Mouse (Mus musculus) MEL (cell line): ENCODE results near the gene Tgfb1. TPM values are rescaled to one million over a fixed set of nuclear protein-coding genes. Genes with fewer than 3 reads are reported as not detected.
A peak's percentile ranks its signal among the peaks of the same experiment; 100 is the strongest.

ENCODE experiments used
- DNase-seq: peaks from one replicate; pipeline ENCODE4 v3.0.0; 2011; ENCODE audit warnings: low read depth, low spot score
- H3K27ac ChIP-seq: 2 replicates; pipeline ENCODE4 v1.5.1; 2012; ENCODE audit warnings: low read depth, mild to moderate bottlenecking, control low read depth, low read length, moderate library complexity; ENCODE audit not compliant: control insufficient read depth
- H3K27me3 ChIP-seq, 2 experiments: fragments of 150-350 bp in 1 of 2; sonication (generic) in 1 of 2; 2 replicates each; pipeline ENCODE4 v1.6.1; 2012; ENCODE audit warnings: low read length in 2 of 2, mild to moderate bottlenecking in 2 of 2, improper control_type of control experiment in 1 of 2, moderate library complexity in 1 of 2; ENCODE audit not compliant: insufficient read depth in 2 of 2, control insufficient read depth in 1 of 2
- H3K36me3 ChIP-seq, 2 experiments: 2 replicates each; pipeline ENCODE4 v1.6.1; 2012 to 2014; ENCODE audit warnings: low read length in 2 of 2, improper control_type of control experiment in 1 of 2, inconsistent platforms in 1 of 2, mild to moderate bottlenecking in 1 of 2; ENCODE audit not compliant: insufficient read depth in 2 of 2, control insufficient read depth in 1 of 2
- H3K4me1 ChIP-seq, 2 experiments: fragments of 150-350 bp in 1 of 2; sonication (generic) in 1 of 2; 2 replicates each; pipeline ENCODE4 v1.6.1; 2012; ENCODE audit warnings: low read length in 2 of 2, improper control_type of control experiment in 1 of 2, mild to moderate bottlenecking in 1 of 2; ENCODE audit not compliant: insufficient read depth in 2 of 2, control insufficient read depth in 1 of 2
- H3K4me3 ChIP-seq, 2 experiments: fragments of 150-350 bp in 1 of 2; sonication (generic) in 1 of 2; 2 replicates each; pipeline ENCODE4 v1.5.1; 2012; ENCODE audit warnings: low read depth in 2 of 2, low read length in 2 of 2, mild to moderate bottlenecking in 2 of 2, moderate library complexity in 2 of 2, control low read depth in 1 of 2, improper control_type of control experiment in 1 of 2; ENCODE audit not compliant: control insufficient read depth in 1 of 2, insufficient read depth in 1 of 2
- H3K79me2 ChIP-seq: 2 replicates; pipeline ENCODE4 v1.6.1; 2012; ENCODE audit warnings: mild to moderate bottlenecking, low read length, moderate library complexity; ENCODE audit not compliant: control insufficient read depth, poor library complexity, insufficient read depth
- H3K9ac ChIP-seq: 2 replicates; pipeline ENCODE4 v1.6.1; 2012; ENCODE audit warnings: low read depth, mild to moderate bottlenecking, control low read depth, low read length, moderate library complexity; ENCODE audit not compliant: control insufficient read depth, poor library complexity, severe bottlenecking
- H3K9me3 ChIP-seq: fragments of 150-350 bp; sonication (generic); replicated peaks from 2 replicates; pipeline ENCODE4 v1.6.1; 2012; ENCODE audit warnings: mild to moderate bottlenecking, low read length, improper control_type of control experiment, moderate library complexity; ENCODE audit not compliant: insufficient read depth
- BHLHE40 ChIP-seq: IDR thresholded peaks from 2 replicates; pipeline ENCODE4 v1.6.1; 2012; ENCODE audit warnings: low read depth, mild to moderate bottlenecking, inconsistent platforms, low read length, improper control_type of control experiment, borderline replicate concordance
- CHD1 ChIP-seq: IDR thresholded peaks from 2 replicates; pipeline ENCODE4 v1.6.1; 2012; ENCODE audit warnings: low read depth, mild to moderate bottlenecking, inconsistent platforms, low read length, improper control_type of control experiment
- CHD2 ChIP-seq: IDR thresholded peaks from 2 replicates; pipeline ENCODE4 v1.6.1; 2011; ENCODE audit warnings: low read length, improper control_type of control experiment
- CTCF ChIP-seq, 3 experiments: IDR thresholded peaks in 2 of 3; conservative IDR thresholded peaks in 1 of 3; 2 replicates each; pipeline ENCODE4 v1.5.1; 2011 to 2012; ENCODE audit warnings: low read length in 3 of 3, low read depth in 2 of 3, mild to moderate bottlenecking in 2 of 3, improper control_type of control experiment in 1 of 3, inconsistent platforms in 1 of 3, mixed read lengths in 1 of 3, moderate library complexity in 1 of 3; ENCODE audit not compliant: control insufficient read depth in 1 of 3, insufficient read depth in 1 of 3, poor library complexity in 1 of 3, severe bottlenecking in 1 of 3
- E2F4 ChIP-seq: IDR thresholded peaks from 2 replicates; pipeline ENCODE4 v1.6.1; 2011; ENCODE audit warnings: low read depth, low read length, improper control_type of control experiment, borderline replicate concordance
- ELF1 ChIP-seq: IDR thresholded peaks from 2 replicates; pipeline ENCODE4 v1.6.1; 2014; ENCODE audit warnings: low read depth, mild to moderate bottlenecking, inconsistent platforms, low read length, improper control_type of control experiment, moderate library complexity
- EP300 ChIP-seq, 2 experiments: IDR thresholded peaks; 2 replicates each; pipeline ENCODE4 v1.6.1; 2011; ENCODE audit warnings: improper control_type of control experiment in 2 of 2, low read length in 2 of 2, low read depth in 1 of 2, mild to moderate bottlenecking in 1 of 2
- ETS1 ChIP-seq: IDR thresholded peaks from 2 replicates; pipeline ENCODE4 v1.6.1; 2012; ENCODE audit warnings: low read depth, mild to moderate bottlenecking, inconsistent platforms, low read length, improper control_type of control experiment, moderate library complexity
- GABPA ChIP-seq: IDR thresholded peaks from 2 replicates; pipeline ENCODE4 v1.6.1; 2012; ENCODE audit warnings: low read depth, mild to moderate bottlenecking, inconsistent platforms, low read length, improper control_type of control experiment, moderate library complexity
- GATA1 ChIP-seq: IDR thresholded peaks from 2 replicates; pipeline ENCODE4 v1.6.1; 2011; ENCODE audit warnings: low read depth, low read length, improper control_type of control experiment
- HCFC1 ChIP-seq: IDR thresholded peaks from 2 replicates; pipeline ENCODE4 v1.6.1; 2012; ENCODE audit warnings: low read depth, mild to moderate bottlenecking, inconsistent platforms, low read length, improper control_type of control experiment, moderate library complexity
- JUND ChIP-seq: IDR thresholded peaks from 2 replicates; pipeline ENCODE4 v1.6.1; 2011; ENCODE audit warnings: low read depth, mild to moderate bottlenecking, improper control_type of control experiment, low read length
- KAT2A ChIP-seq: conservative IDR thresholded peaks from 2 replicates; pipeline ENCODE4 v1.6.1; 2012; ENCODE audit warnings: low read depth, low read length, improper control_type of control experiment, inconsistent platforms
- MAX ChIP-seq: IDR thresholded peaks from 2 replicates; pipeline ENCODE4 v1.6.1; 2011; ENCODE audit warnings: low read length, improper control_type of control experiment
- MAZ ChIP-seq: IDR thresholded peaks from 2 replicates; pipeline ENCODE4 v1.6.1; 2012; ENCODE audit warnings: low read depth, mild to moderate bottlenecking, inconsistent platforms, low read length, improper control_type of control experiment
- MEF2A ChIP-seq: IDR thresholded peaks from 2 replicates; pipeline ENCODE4 v1.6.1; 2014; ENCODE audit warnings: low read depth, mild to moderate bottlenecking, inconsistent platforms, low read length, improper control_type of control experiment; ENCODE audit not compliant: poor library complexity, insufficient replicate concordance, severe bottlenecking; ENCODE audit errors: extremely low read depth
- MXI1 ChIP-seq: IDR thresholded peaks from 2 replicates; pipeline ENCODE4 v1.6.1; 2011; ENCODE audit warnings: mild to moderate bottlenecking, low read depth, low read length, improper control_type of control experiment
- MYC ChIP-seq: IDR thresholded peaks from 2 replicates; pipeline ENCODE4 v1.6.1; 2011; ENCODE audit warnings: low read depth, mild to moderate bottlenecking, low read length, improper control_type of control experiment, moderate library complexity
- NELFE ChIP-seq: IDR thresholded peaks from 2 replicates; pipeline ENCODE4 v1.6.1; 2011; ENCODE audit warnings: low read depth, low read length, improper control_type of control experiment
- POLR2A ChIP-seq, 2 experiments: IDR thresholded peaks; 2 replicates each; pipeline ENCODE4 v1.6.1; 2011 to 2012; ENCODE audit warnings: low read length in 2 of 2, mild to moderate bottlenecking in 2 of 2, control low read depth in 1 of 2, improper control_type of control experiment in 1 of 2, low read depth in 1 of 2, moderate library complexity in 1 of 2; ENCODE audit not compliant: control insufficient read depth in 1 of 2, insufficient read depth in 1 of 2, poor library complexity in 1 of 2
- POLR2AphosphoS2 ChIP-seq: IDR thresholded peaks from 2 replicates; pipeline ENCODE4 v1.6.1; 2011; ENCODE audit warnings: low read length, improper control_type of control experiment
- POLR2AphosphoS5 ChIP-seq: IDR thresholded peaks from 2 replicates; pipeline ENCODE4 v1.6.1; 2012; ENCODE audit warnings: low read depth, borderline replicate concordance, mild to moderate bottlenecking, inconsistent platforms, low read length, moderate library complexity, mixed read lengths
- RAD21 ChIP-seq: IDR thresholded peaks from 2 replicates; pipeline ENCODE4 v1.6.1; 2011; ENCODE audit warnings: mild to moderate bottlenecking, low read depth, low read length, improper control_type of control experiment
- RCOR1 ChIP-seq: IDR thresholded peaks from 2 replicates; pipeline ENCODE4 v1.6.1; 2012; ENCODE audit warnings: low read depth, mild to moderate bottlenecking, inconsistent platforms, low read length, improper control_type of control experiment
- SIN3A ChIP-seq: IDR thresholded peaks from 2 replicates; pipeline ENCODE4 v1.6.1; 2012; ENCODE audit warnings: low read length, improper control_type of control experiment, inconsistent platforms
- SMC3 ChIP-seq: IDR thresholded peaks from 2 replicates; pipeline ENCODE4 v1.6.1; 2011; ENCODE audit warnings: low read depth, low read length, improper control_type of control experiment
- TAL1 ChIP-seq: IDR thresholded peaks from 2 replicates; pipeline ENCODE4 v1.6.1; 2012; ENCODE audit warnings: mild to moderate bottlenecking, inconsistent platforms, low read length, moderate library complexity, mixed read lengths
- USF1 ChIP-seq: IDR thresholded peaks from 2 replicates; pipeline ENCODE4 v1.6.1; 2014; ENCODE audit warnings: low read depth, mild to moderate bottlenecking, inconsistent platforms, low read length, improper control_type of control experiment, moderate library complexity
- ZC3H11A ChIP-seq: IDR thresholded peaks from 2 replicates; pipeline ENCODE4 v1.6.1; 2012; ENCODE audit warnings: low read depth, mild to moderate bottlenecking, inconsistent platforms, low read length, improper control_type of control experiment
- ZKSCAN1 ChIP-seq: IDR thresholded peaks from 2 replicates; pipeline ENCODE4 v1.6.1; 2012; ENCODE audit warnings: low read depth, mild to moderate bottlenecking, inconsistent platforms, low read length, improper control_type of control experiment, moderate library complexity
- ZMIZ1 ChIP-seq: IDR thresholded peaks from 2 replicates; pipeline ENCODE4 v1.6.1; 2012; ENCODE audit warnings: low read depth, mild to moderate bottlenecking, inconsistent platforms, low read length, improper control_type of control experiment, moderate library complexity
- polyA plus RNA-seq, 2 experiments: library from polyadenylated mRNA; stranded (reverse) in 1 of 2; unstranded in 1 of 2; fragments of >175 nt in 1 of 2; fragments of >200 nt in 1 of 2; gene quantifications; 2 replicates each; pipeline versions ENCODE4 v1.2.1 to v1.2.4; 2012; ENCODE audit warnings: low replicate concordance in 2 of 2, low read depth in 1 of 2; ENCODE audit not compliant: insufficient read length in 2 of 2, insufficient read depth in 1 of 2, missing spikeins in 1 of 2
- total RNA-seq: library from RNA; depleted of rRNA; stranded (reverse); fragments of 300-350 nt; gene quantifications from 2 replicates; pipeline ENCODE4 v1.2.3, GENCODE M21; 2012

Tgfb1 gene
- total and polyA plus RNA-seq, 3 experiments = 108 to 489 (median 164) TPM

DNA sequence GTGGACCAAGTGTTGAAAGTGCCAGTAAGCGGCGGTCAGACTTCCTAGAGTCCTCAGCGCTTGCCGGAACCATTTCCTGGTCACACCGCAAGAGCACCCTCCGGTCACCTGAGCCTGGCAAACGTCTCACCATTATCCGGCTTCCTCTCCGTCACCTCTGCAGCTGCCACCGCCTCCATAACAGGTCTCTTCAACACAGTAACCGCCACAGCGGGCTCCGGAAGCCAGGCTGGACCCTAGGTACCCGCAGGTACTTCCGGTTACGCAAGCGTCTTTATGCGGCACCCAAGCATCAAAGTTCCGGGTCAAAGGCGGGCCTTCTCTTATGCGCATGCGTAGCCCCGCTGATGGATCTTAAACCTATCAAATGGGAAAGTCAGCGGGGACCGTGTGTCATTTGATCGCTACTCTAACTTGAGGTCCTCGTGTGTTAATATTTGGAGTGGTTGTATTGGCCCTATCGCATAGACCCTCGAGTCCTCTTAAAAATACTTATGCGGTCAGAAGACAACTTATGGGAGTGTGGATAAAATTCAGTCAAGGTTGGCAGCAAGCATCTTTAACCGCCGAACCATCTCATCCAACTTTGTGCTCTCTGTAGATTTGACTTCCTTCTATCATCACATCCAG is 32.1 kb downstream of the Tgfb1 start, which contains the start of gene Ccdc97 (continued):
- peak; percentile 76 for TF ChIP-seq NELFE
- peak; percentile 92 for TF ChIP-seq HCFC1
- peak; percentile 94 for TF ChIP-seq ELF1
- no peak for TF ChIP-seq GATA1
- peak; percentile 70 for TF ChIP-seq KAT2A
- peak; percentile 67 for TF ChIP-seq ZKSCAN1
- TF ChIP-seq CTCF (IDR thresholded peaks at IDR 0.05 in 2 of 3, conservative IDR thresholded peaks at IDR 0.05 in 1 of 3; ENCODE audit: control insufficient read depth in 1 of 3, insufficient read depth in 1 of 3, low read depth in 2 of 3, low read length in 3 of 3, poor library complexity in 1 of 3, severe bottlenecking in 1 of 3) = no peak
- peak; percentile 87; the same call in 1 of the 2 replicates for TF ChIP-seq CHD1
- no peak; the same call in 1 of the 2 replicates for TF ChIP-seq SMC3
- peak; percentile 94 for TF ChIP-seq ZMIZ1
- TF ChIP-seq RCOR1 = 0 out of 2 replicates have a peak, but pooled peaks have one; percentile 44
- TF ChIP-seq MEF2A = no peak
- peak; percentile 93 for TF ChIP-seq MAZ
- TF ChIP-seq CHD2 = peak; percentile 80
- no peak for TF ChIP-seq GABPA
- TF ChIP-seq ETS1 = peak; percentile 50
- peak; percentile 83 for TF ChIP-seq MYC
- peak; percentile 37 to 54; a peak in 1 of 4 replicates for TF ChIP-seq EP300 (IDR thresholded peaks at IDR 0.05; ENCODE audit: low read depth in 1 of 2, low read length in 2 of 2)

DNA sequence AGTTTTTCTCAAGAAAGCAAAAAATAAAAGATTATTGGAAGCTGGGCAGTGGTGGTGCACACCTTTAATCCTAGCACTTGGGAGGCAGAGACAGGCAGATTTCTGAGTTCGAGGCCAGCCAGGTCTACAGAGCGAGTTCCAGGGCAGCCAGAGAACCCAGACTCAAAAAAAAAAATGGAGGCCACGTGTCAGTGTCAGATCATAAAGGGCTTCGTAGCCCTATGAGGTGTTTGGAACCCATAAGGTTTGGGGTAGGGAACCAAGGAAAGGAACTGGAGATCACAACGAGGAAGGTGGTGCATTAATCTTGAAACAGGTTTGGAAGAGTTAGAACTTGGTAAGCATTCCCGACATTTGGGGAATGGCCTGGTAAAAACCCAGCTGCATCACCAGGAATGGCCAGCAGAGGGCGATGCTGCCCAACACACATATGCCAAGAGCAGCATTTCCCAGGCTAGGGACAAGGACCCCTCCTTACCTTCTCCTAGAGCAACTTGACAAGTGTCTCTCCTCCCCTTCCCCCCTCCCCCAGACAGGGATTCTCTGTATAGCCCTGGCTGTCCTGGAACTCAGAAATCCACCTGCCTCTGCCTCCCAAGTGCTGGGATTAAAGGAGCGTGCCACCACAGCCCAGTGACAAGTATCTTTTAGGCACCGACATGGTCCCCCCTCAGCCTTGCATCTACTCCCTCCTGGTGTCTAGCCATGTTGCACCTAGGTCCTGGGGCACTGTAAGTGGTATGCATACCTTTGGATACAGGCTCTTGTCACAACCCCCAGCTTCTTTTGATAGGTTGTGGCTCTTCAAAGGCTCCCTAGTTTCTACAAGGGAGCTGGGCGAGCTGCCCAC is 33.2 kb downstream of the Tgfb1 start:
- Histone ChIP-seq H3K36me3 (peaks cover 9 to 26% of the 10 kb centered on the region in 2 experiments), H3K79me2 (peaks cover 3% of the 10 kb centered on the region; the same call in 1 of the 2 replicates), H3K27ac (peak overlapping the region; percentile 88), H3K27me3 (no peaks in the 10 kb centered on the region), H3K9me3 (no peaks in the 10 kb centered on the region), H3K4me1 (peaks cover 3 to 19% of the 10 kb centered on the region in 2 experiments; a peak in 3 of 4 replicates), H3K9ac (peak overlapping the region; percentile 64), H3K4me3 (peak overlapping the region in 1 of 2 experiments; percentile 42; a peak in 3 of 4 replicates)
- DNase-seq = peak; percentile 79
- TF ChIP-seq ZC3H11A (peak; percentile 36), BHLHE40 (no peak), RAD21 (peak; percentile 63), SIN3A (no peak; the same call in 1 of the 2 replicates), CHD2 (no peak; the same call in 1 of the 2 replicates), NELFE (no peak), MYC (0 out of 2 replicates have a peak, but pooled peaks have one; percentile 23), KAT2A (no peak), ETS1 (no peak), ELF1 (no peak), E2F4 (no peak), TAL1 (no peak), GABPA (no peak), MXI1 (no peak; the same call in none of the 2 replicates), POLR2AphosphoS2 (no peak), USF1 (0 out of 2 replicates have a peak, but pooled peaks have one; percentile 36), ZKSCAN1 (no peak), RCOR1 (no peak), POLR2A (IDR thresholded peaks at IDR 0.05; ENCODE audit: control insufficient read depth in 1 of 2, insufficient read depth in 1 of 2, low read depth in 1 of 2, low read length in 2 of 2, poor library complexity in 1 of 2) (0 out of 4 replicates have a peak, but pooled peaks of 1 of the 2 experiments have one; percentile 21), CHD1 (no peak), POLR2AphosphoS5 (no peak), GATA1 (no peak), JUND (no peak), MAX (no peak), ZMIZ1 (0 out of 2 replicates have a peak, but pooled peaks have one; percentile 15)
